Mouse (Mus musculus) intestine, embryonic 14.5 days (tissue): ENCODE measurements around the gene Golga7b. TPM values are rescaled to one million over a fixed set of nuclear protein-coding genes. Genes with fewer than 3 reads are reported as not detected.
A peak's percentile ranks its signal among the peaks of the same experiment; 100 is the strongest.

Experiments used
- ATAC-seq: fragments of 200-750 bp; cut with Nextera tagmentation; replicated peaks from 2 replicates; pipeline ENCODE4 v1.8.0; 2017; ENCODE audit warnings: low read depth, moderate number of reproducible peaks, moderate TSS enrichment, moderate library complexity; ENCODE audit not compliant: low FRiP score, low TSS enrichment
- DNase-seq: peaks from one replicate; pipeline ENCODE4 v3.0.0-alpha.2; 2018; ENCODE audit warnings: low spot score
- H3K27ac ChIP-seq: fragments of 300-500 bp; sonication (generic); 2 replicates; pipeline ENCODE4 v1.5.1; 2014; ENCODE audit warnings: low read depth, mild to moderate bottlenecking, control low read depth
- H3K27me3 ChIP-seq: fragments of 300-500 bp; sonication (generic); replicated peaks from 2 replicates; pipeline ENCODE4 v1.6.1; 2014; ENCODE audit warnings: low read length, control low read depth; ENCODE audit not compliant: control insufficient read depth, insufficient read depth
- H3K36me3 ChIP-seq: fragments of 300-500 bp; sonication (generic); 2 replicates; pipeline ENCODE4 v1.6.1; 2014; ENCODE audit warnings: low read length, control low read depth; ENCODE audit not compliant: control insufficient read depth, insufficient read depth
- H3K4me1 ChIP-seq: fragments of 300-500 bp; sonication (generic); replicated peaks from 2 replicates; pipeline ENCODE4 v1.6.1; 2014; ENCODE audit warnings: low read length, control low read depth, mixed read lengths; ENCODE audit not compliant: control insufficient read depth, insufficient read depth
- H3K4me2 ChIP-seq: fragments of 300-500 bp; sonication (generic); 2 replicates; pipeline ENCODE4 v1.6.1; 2014; ENCODE audit warnings: low read length
- H3K4me3 ChIP-seq: fragments of 300-500 bp; sonication (generic); 2 replicates; pipeline ENCODE4 v1.5.1; 2014; ENCODE audit warnings: low read depth, low read length, control low read depth, mixed read lengths
- H3K9ac ChIP-seq: fragments of 300-500 bp; sonication (generic); 2 replicates; pipeline ENCODE4 v1.6.1; 2014; ENCODE audit warnings: mild to moderate bottlenecking, low read length
- H3K9me3 ChIP-seq: fragments of 300-500 bp; sonication (generic); 2 replicates; pipeline ENCODE4 v1.6.1; 2016; ENCODE audit warnings: low read length, control low read depth; ENCODE audit not compliant: control insufficient read depth
- WGBS: fragments of 180-500 bp; shearing (Covaris S2); extraction: QIAGEN DNeasy Blood & Tissue Kit; methylation state at CpG from one replicate; pipeline ENCODE4 v1.1.7; 2014; 5-methylcytosine and 5-hydroxymethylcytosine counted together
- polyA plus RNA-seq: library from polyadenylated mRNA; unstranded; fragments of >200 nt; fragmentation: Nextera tagmentation; extraction: Ambion mirVana; gene quantifications from 2 replicates; pipeline ENCODE4 v1.2.1, GENCODE M21; 2014

The Golga7b gene
- polyA plus RNA-seq, 1 experiment from 2014 or later, result 1.2 TPM

DNA sequence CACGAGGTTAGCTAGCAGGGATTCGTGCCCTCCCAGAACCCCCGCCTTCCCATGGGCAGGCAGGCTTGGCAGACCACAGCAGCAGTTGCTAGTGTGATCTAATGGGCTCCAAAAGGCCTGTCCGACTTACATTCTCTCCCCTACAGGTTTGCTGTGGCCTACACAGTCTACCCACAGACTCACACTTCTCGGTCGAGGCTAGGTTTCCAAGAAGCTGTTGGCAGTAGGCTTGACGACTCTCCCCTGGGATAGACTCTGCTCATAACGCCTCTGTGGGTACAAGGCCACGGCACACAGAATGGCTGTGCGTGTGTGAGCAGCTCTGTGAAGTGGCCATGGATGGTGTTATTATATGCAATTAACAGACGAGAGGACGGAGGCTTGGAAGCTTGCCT lies 9.9 kb downstream of the Golga7b start:
- Histone ChIP-seq H3K4me3 (no peak overlapping the region), H3K4me1 (no peaks in the 10 kb centered on the region), H3K27ac (no peak overlapping the region), H3K27me3 (peaks cover 16% of the 10 kb centered on the region), H3K9ac (no peak overlapping the region), H3K4me2 (no peak overlapping the region), H3K36me3 (no peaks in the 10 kb centered on the region), H3K9me3 (no peaks in the 10 kb centered on the region)
- WGBS, result 87% methylated on average over 12 of the region's 12 CpGs
- DNase-seq (no peak), ATAC-seq (no peak)

DNA sequence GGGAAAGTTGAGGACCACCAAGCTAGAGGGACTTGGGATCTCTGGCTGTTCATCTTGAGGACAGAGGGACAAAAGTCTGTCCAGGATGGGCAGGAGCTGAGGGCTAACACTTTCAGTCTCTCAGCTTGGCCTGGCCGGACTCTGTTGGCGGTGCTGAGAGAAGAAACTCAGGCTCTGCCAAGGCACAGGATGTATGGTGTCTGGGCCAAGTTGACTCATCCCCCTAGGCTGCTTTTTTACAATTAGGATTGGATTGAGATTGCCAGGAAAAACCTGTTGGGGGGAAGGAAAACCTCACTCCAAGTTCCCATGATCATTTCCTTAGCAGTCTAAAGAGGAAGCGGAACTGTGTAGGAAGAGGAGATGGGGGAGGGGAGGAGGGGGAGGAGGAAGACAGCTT lies 10.7 kb downstream of the Golga7b start:
- H3K9me3 ChIP-seq, result no peaks in the 10 kb centered on the region
- no peak overlapping the region for H3K4me3 ChIP-seq
- H3K4me1 ChIP-seq, result no peaks in the 10 kb centered on the region
- H3K27me3 ChIP-seq, result peaks cover 16% of the 10 kb centered on the region
- H3K27ac ChIP-seq, result no peak overlapping the region
- H3K36me3 ChIP-seq, result no peaks in the 10 kb centered on the region
- H3K4me2 ChIP-seq, result no peak overlapping the region
- H3K9ac ChIP-seq, result no peak overlapping the region
- DNase-seq, result no peak
- 76% methylated on average over 3 of the region's 3 CpGs for WGBS
- no peak for ATAC-seq

DNA sequence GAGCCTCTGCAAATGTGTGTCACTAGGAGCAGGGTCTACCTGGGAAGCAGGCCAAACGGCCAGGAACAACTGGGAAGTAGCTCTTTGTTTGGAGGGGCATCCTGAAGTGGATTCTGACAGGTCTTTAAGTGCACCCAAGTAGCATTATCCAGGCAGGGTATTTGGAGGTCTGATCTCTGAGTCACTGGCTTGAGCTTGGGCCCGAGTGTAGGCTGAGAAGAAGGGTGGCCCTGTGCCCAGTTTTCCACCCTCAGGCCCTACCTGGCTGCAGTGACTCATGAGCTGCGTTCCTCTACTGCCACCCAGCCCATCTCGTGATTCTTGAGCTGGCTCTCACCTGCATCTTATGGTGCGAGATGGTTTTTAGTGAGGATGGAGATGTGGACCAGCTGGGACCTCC lies 11.2 kb downstream of the Golga7b start:
- 76% methylated on average over 5 of the region's 5 CpGs for WGBS
- H3K9ac ChIP-seq, result no peak overlapping the region
- no peaks in the 10 kb centered on the region for H3K4me1 ChIP-seq
- H3K9me3 ChIP-seq, result no peaks in the 10 kb centered on the region
- H3K36me3 ChIP-seq, result no peaks in the 10 kb centered on the region
- ATAC-seq (no peak), DNase-seq (no peak)
- H3K27me3 ChIP-seq, result peaks cover 16% of the 10 kb centered on the region
- no peak overlapping the region for H3K4me3 ChIP-seq
- no peak overlapping the region for H3K27ac ChIP-seq
- no peak overlapping the region for H3K4me2 ChIP-seq

DNA sequence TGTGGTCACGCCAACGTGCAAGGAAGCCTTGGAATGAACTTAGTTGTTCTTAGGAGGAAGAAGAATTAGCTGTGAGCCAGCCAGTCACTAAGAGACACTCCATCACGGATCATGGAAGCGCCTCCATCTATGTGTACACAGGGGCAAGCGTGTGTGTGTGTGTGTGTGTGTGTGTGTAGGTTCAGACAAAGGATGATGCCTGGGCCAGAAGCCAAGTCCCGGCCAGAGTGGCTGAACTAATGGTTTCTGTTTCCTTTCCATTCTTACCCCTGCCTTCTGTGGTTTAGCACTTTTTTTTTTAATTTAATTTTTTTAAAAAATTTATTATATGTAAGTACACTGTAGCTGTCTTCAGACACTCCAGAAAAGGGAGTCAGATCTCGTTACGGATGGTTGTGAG lies 13.1 kb downstream of the Golga7b start:
- no peak overlapping the region for H3K27ac ChIP-seq
- WGBS, result 77% methylated on average over 8 of the region's 8 CpGs
- H3K4me3 ChIP-seq, result no peak overlapping the region
- DNase-seq, result no peak
- no peak for ATAC-seq
- H3K4me2 ChIP-seq, result no peak overlapping the region
- H3K9ac ChIP-seq, result no peak overlapping the region
- H3K9me3 ChIP-seq, result no peaks in the 10 kb centered on the region
- no peaks in the 10 kb centered on the region for H3K36me3 ChIP-seq
- peaks cover under 1% of the 10 kb centered on the region; the same call in 1 of the 2 replicates for H3K27me3 ChIP-seq
- H3K4me1 ChIP-seq, result no peaks in the 10 kb centered on the region

DNA sequence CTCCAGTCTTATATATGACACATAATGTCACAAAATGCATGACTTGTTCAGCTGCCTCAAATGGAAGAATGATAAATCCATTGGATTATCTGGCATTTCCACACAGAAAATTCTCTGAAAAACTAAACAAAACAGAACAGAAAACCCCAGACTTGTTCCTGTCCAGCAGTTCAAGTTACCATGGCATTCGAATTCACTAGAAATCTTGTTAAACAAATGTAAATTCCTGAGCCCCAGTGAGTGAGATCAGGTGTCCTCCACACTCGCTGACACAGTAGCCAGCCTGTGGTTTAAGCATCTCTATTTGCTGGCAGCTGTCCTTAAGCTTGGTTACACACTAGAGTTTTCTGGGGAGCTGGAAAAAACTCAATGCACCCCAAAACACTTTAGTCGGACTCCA lies 16.1 kb downstream of the Golga7b start:
- Histone ChIP-seq H3K4me3 (no peak overlapping the region), H3K9me3 (no peaks in the 10 kb centered on the region), H3K4me2 (no peak overlapping the region), H3K27me3 (no peaks in the 10 kb centered on the region), H3K36me3 (no peaks in the 10 kb centered on the region), H3K4me1 (0 out of 2 replicates have a peak, but pooled peaks cover 4% of the 10 kb centered on the region), H3K27ac (no peak overlapping the region), H3K9ac (no peak overlapping the region)
- ATAC-seq, result no peak
- 35% methylated on average over 3 of the region's 3 CpGs for WGBS
- no peak for DNase-seq

DNA sequence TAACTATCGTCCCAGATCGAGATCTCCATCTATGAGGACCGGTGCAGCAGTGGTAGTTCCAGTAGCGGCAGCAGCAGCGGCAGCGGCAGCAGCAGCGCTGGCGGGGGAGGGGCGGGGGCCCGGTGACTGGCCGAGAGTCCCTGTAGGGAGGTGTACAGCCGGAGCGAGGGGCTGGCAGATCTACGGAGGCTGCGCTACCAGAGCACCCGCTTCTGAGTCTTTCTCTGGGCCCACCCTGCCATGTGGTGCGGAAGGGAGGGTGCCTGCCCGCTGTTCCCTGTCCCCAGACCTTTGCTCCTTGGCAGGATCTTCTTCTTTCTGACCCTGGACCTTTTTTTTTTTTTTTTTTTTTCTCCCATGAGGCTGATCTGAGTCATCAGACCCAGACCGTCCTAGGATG lies 21.0 kb downstream of the Golga7b start:
- H3K4me3 ChIP-seq, result peak overlapping the region; percentile 11
- 0 out of 2 replicates have a peak, but pooled peaks cover 4% of the 10 kb centered on the region for H3K4me1 ChIP-seq
- DNase-seq, result peak; percentile 59
- H3K9me3 ChIP-seq, result no peaks in the 10 kb centered on the region
- no peak overlapping the region for H3K27ac ChIP-seq
- H3K27me3 ChIP-seq, result no peaks in the 10 kb centered on the region
- 3% methylated on average over 19 of the region's 19 CpGs for WGBS
- no peak overlapping the region for H3K9ac ChIP-seq
- ATAC-seq, result no peak; the same call in 1 of the 2 replicates
- peak overlapping the region; percentile 41 for H3K4me2 ChIP-seq
- H3K36me3 ChIP-seq, result no peaks in the 10 kb centered on the region

DNA sequence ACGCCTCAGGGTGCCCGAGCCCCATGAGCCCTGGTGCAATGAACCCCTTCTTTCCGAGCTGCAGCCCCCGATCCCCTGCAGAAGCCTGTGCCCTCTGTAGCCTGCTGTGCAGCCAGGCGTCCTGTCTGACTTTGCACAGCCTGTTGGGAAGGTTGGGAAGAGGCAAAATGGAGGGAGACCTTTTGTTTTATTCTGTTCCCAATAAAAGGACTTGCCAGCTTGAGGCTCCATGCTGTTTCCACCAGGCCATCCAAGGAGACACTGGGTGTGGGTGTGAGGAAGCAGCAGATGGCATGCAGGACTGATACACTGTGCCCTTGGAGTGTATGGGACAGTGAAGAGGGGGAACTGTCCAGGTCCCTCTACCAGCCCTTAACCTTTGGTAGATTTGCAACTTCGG lies 22.7 kb downstream of the Golga7b start:
- Histone ChIP-seq H3K9ac (no peak overlapping the region), H3K9me3 (no peaks in the 10 kb centered on the region), H3K27ac (no peak overlapping the region), H3K4me3 (no peak overlapping the region), H3K4me2 (no peak overlapping the region), H3K4me1 (0 out of 2 replicates have a peak, but pooled peaks cover 4% of the 10 kb centered on the region), H3K36me3 (no peaks in the 10 kb centered on the region), H3K27me3 (no peaks in the 10 kb centered on the region)
- ATAC-seq, result no peak
- WGBS, result 66% methylated on average over 6 of the region's 6 CpGs
- DNase-seq, result no peak

DNA sequence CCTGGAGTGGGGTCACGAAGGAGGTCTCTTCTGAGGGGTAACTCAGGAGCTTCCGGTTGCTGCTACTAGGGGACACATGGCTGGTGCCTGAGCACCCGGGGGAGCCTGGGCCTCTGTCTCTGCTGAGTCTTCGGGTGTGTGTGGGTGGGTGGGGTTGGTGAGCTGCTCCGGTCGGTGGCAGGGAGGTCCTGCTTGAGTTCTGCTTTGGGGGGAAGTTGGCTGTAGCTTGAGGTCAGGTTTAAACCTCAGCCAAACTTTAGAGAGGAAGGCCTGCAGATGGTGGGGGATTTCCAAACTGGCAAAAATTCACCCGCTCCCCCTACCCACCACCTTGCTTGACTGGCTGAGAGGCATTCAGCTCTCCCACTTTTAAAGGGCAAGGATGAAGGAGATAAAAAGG lies 23.8 kb downstream of the Golga7b start:
- DNase-seq, result no peak
- H3K27ac ChIP-seq, result no peak overlapping the region
- no peak overlapping the region for H3K4me2 ChIP-seq
- WGBS, result 79% methylated on average over 7 of the region's 7 CpGs
- no peaks in the 10 kb centered on the region for H3K36me3 ChIP-seq
- H3K27me3 ChIP-seq, result no peaks in the 10 kb centered on the region
- H3K9me3 ChIP-seq, result no peaks in the 10 kb centered on the region
- ATAC-seq, result no peak
- no peak overlapping the region for H3K9ac ChIP-seq
- no peak overlapping the region for H3K4me3 ChIP-seq
- 0 out of 2 replicates have a peak, but pooled peaks cover 4% of the 10 kb centered on the region for H3K4me1 ChIP-seq
